Mouse (Mus musculus) granulocyte monocyte progenitor cell, adult 5-6 weeks (primary cell): ENCODE measurements around the gene Klf13. TPM values are rescaled to one million over a fixed set of nuclear protein-coding genes. Genes with fewer than 3 reads are reported as not detected.

Source experiments
- ATAC-seq: replicated peaks from 2 replicates; pipeline ENCODE4 v1.8.0; 2016; ENCODE audit warnings: mild to moderate bottlenecking, moderate TSS enrichment, inconsistent platforms; ENCODE audit not compliant: poor library complexity, severe bottlenecking
- total RNA-seq, 2 experiments: library from RNA; stranded (forward) in 1 of 2; stranded (reverse) in 1 of 2; fragments of 200-712, 200-1000 nt in 1 of 2; fragments of >200 nt in 1 of 2; fragmentation: Nextera tagmentation in 1 of 2; gene quantifications; 2 replicates each; pipeline ENCODE4 v1.2.3; 2014 to 2017

The Klf13 gene
- total RNA-seq, 2 experiments from 2014 or later = 24.0 to 51.5 TPM

DNA sequence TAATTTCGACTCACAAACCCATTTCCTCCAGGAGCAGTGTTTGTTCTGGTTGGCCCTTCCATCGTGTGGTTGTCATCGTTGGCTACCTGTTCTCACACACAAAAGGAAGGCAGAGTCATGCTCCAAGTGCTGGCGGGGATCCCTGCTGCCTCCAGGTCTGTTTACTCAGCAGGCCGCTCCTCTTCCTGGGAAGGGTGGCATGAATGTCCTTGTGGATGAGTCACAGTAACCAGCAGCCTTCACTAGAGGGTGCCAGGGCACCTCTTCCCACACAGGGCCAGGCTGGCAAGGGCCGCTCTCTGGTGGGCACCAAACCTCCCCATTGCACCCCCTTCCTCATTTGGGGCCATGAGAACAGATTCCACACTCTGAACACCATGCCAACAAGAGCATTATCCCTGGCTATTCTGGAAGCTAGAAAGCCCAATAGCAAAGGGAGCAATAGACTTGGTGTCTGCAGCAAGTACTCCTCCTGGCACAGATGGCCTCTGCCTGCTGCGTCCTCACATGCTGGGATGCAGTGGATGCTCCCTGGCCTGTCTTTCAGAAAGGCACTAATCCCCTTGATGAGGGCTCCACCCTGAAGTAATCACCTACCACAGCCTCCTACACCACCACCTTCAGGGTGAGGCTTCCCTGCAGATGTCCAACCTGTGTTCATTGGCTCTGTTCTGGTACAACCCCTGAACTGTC is 86.7 kb downstream of the Klf13 start:
- no peak for ATAC-seq

Other genes with a start within 250 kb of the Klf13 start
- not detected in 2 replicates for gene E030018B13Rik, start 22.1 kb downstream of the Klf13 start, total RNA-seq (2014; fragmentation: Nextera tagmentation)
- gene E030018B13Rik, start 22.1 kb downstream of the Klf13 start, total RNA-seq (2017) = not detected in 2 replicates
- not detected in 2 replicates for gene Trpm1, start 214.9 kb upstream of the Klf13 start, total RNA-seq (2014; fragmentation: Nextera tagmentation)
- gene Trpm1, start 214.9 kb upstream of the Klf13 start, total RNA-seq (2017) = not detected in 2 replicates